Mouse (Mus musculus): Measurements from ENCODE around the gene Zfp536.

Zfp536 gene

GRCm38 (mm10) chr7:37773312-37773702, at the start of gene Zfp536:
Gene Zfp536, minus strand, starts transcription at chr7:37773641.
- peak; percentile 65 for DNase-seq

- DNase-seq = no peak
Observed at GRCm38 (mm10) chr7:37820670-37821301, 47.3 kb upstream of the Zfp536 start.

GRCm38 (mm10) chr7:37818631-37819340, 45.3 kb upstream of the Zfp536 start:
- no peak for DNase-seq

GRCm38 (mm10) chr7:37816901-37817300, 43.5 kb upstream of the Zfp536 start:
- DNase-seq = no peak

GRCm38 (mm10) chr7:37814844-37815406, 41.5 kb upstream of the Zfp536 start:
- no peak for DNase-seq

GRCm38 (mm10) chr7:37813676-37814075, 40.2 kb upstream of the Zfp536 start:
- DNase-seq = no peak

- DNase-seq = no peak
Observed at GRCm38 (mm10) chr7:37809908-37810307, 36.5 kb upstream of the Zfp536 start.

- DNase-seq = no peak
Observed at GRCm38 (mm10) chr7:37809001-37809400, 35.6 kb upstream of the Zfp536 start.

- no peak for DNase-seq
Observed at GRCm38 (mm10) chr7:37801160-37801559, 27.7 kb upstream of the Zfp536 start.

- DNase-seq = no peak
Observed at GRCm38 (mm10) chr7:37788721-37789120, 15.3 kb upstream of the Zfp536 start.

- peak; percentile 84 for DNase-seq
Observed at GRCm38 (mm10) chr7:37775502-37775901, 2.1 kb upstream of the Zfp536 start.

- DNase-seq = peak; percentile 52
Observed at GRCm38 (mm10) chr7:37774463-37774970, 1.1 kb upstream of the Zfp536 start.

- DNase-seq = no peak
Observed at GRCm38 (mm10) chr7:37773906-37774305, 465 bp upstream of the Zfp536 start.

GRCm38 (mm10) chr7:37772376-37773311, 797 bp downstream of the Zfp536 start:
- peak; percentile 73 for DNase-seq

- peak; percentile 74 for DNase-seq
Observed at GRCm38 (mm10) chr7:37771491-37772375, 1.7 kb downstream of the Zfp536 start.

GRCm38 (mm10) chr7:37770400-37771050, 2.9 kb downstream of the Zfp536 start:
- DNase-seq = peak; percentile 83

GRCm38 (mm10) chr7:37769526-37770399, 3.7 kb downstream of the Zfp536 start:
- DNase-seq = peak; percentile 59

- peak; percentile 32 for DNase-seq
Observed at GRCm38 (mm10) chr7:37769004-37769403, 4.4 kb downstream of the Zfp536 start.

GRCm38 (mm10) chr7:37768310-37768940, 5.0 kb downstream of the Zfp536 start:
- no peak for DNase-seq

- DNase-seq = no peak
Observed at GRCm38 (mm10) chr7:37758886-37759285, 14.6 kb downstream of the Zfp536 start.
